Mouse (Mus musculus) midbrain, embryonic 11.5 days (tissue): ENCODE data around the gene Msi2. TPM values are rescaled to one million over a fixed set of nuclear protein-coding genes. Genes with fewer than 3 reads are reported as not detected.
A peak's percentile ranks its signal among the peaks of the same experiment; 100 is the strongest.

Experiments used
- ATAC-seq: fragments of 200-750 bp; cut with Nextera tagmentation; 2 replicates; pipeline ENCODE4 v1.8.0; 2017; ENCODE audit warnings: moderate TSS enrichment, moderate library complexity; ENCODE audit not compliant: low FRiP score
- DNase-seq: peaks from one replicate; pipeline ENCODE4 v3.0.0; 2015; ENCODE audit warnings: low spot score; ENCODE audit errors: missing footprints
- H3K27ac ChIP-seq: fragments of 300-500 bp; sonication (generic); 2 replicates; pipeline ENCODE4 v1.5.1; 2014; ENCODE audit warnings: low read depth, low read length
- H3K27me3 ChIP-seq: fragments of 300-500 bp; sonication (generic); 2 replicates; pipeline ENCODE4 v1.6.1; 2014; ENCODE audit warnings: mild to moderate bottlenecking, low read length, moderate library complexity, mixed read lengths; ENCODE audit not compliant: control insufficient read depth, insufficient read depth
- H3K36me3 ChIP-seq: fragments of 300-500 bp; sonication (generic); 2 replicates; pipeline ENCODE4 v1.6.1; 2014; ENCODE audit warnings: mild to moderate bottlenecking, low read length, moderate library complexity, mixed read lengths; ENCODE audit not compliant: control insufficient read depth, insufficient read depth
- H3K4me1 ChIP-seq: fragments of 300-500 bp; sonication (generic); 2 replicates; pipeline ENCODE4 v1.6.1; 2014; ENCODE audit warnings: low read length; ENCODE audit not compliant: control insufficient read depth, insufficient read depth
- H3K4me2 ChIP-seq: fragments of 300-500 bp; sonication (generic); 2 replicates; pipeline ENCODE4 v1.6.1; 2014; ENCODE audit warnings: mild to moderate bottlenecking, moderate library complexity
- H3K4me3 ChIP-seq: fragments of 300-500 bp; sonication (generic); 2 replicates; pipeline ENCODE4 v1.5.1; 2014; ENCODE audit warnings: low read depth, low read length
- H3K9ac ChIP-seq: fragments of 300-500 bp; sonication (generic); 2 replicates; pipeline ENCODE4 v1.6.1; 2014; ENCODE audit warnings: low read length
- H3K9me3 ChIP-seq: fragments of 300-500 bp; sonication (generic); 2 replicates; pipeline ENCODE4 v1.6.1; 2016; ENCODE audit warnings: low read length; ENCODE audit not compliant: control insufficient read depth
- WGBS: fragments of 180-500 bp; shearing (Covaris S2); extraction: QIAGEN DNeasy Blood & Tissue Kit; methylation state at CpG from one replicate; pipeline ENCODE4 v1.1.7; 2014; 5-methylcytosine and 5-hydroxymethylcytosine counted together
- polyA plus RNA-seq: library from polyadenylated mRNA; unstranded; fragments of >200 nt; fragmentation: Nextera tagmentation; extraction: Ambion mirVana; gene quantifications from 2 replicates; pipeline ENCODE4 v1.2.1, GENCODE M21; 2014

The Msi2 gene
- polyA plus RNA-seq, 1 experiment from 2014 or later, result 27.0 TPM

DNA sequence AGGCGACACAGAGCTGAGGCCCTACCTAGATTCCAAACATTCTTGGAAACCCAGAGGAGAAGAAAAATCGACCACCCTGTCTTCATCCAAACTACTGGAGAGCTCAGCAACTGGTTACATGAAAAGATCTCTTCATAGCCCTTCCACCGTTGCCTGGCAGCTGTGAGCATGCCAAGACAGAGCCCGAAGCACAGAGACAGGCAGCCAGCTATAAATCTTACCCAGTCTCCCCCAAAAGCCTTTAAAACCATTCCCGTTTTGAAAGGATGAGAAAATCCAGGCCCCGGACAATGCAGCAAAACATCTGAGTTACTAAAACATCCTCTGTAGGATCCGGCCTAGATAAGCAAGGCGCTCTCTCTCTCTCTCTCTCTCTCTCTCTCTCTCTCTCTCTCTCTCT is 124.3 kb downstream of the Msi2 start:
- H3K27ac ChIP-seq, result no peak overlapping the region
- H3K4me3 ChIP-seq, result no peak overlapping the region
- no peaks in the 10 kb centered on the region for H3K9me3 ChIP-seq
- DNase-seq (no peak), ATAC-seq (no peak)
- no peak overlapping the region for H3K9ac ChIP-seq
- no peaks in the 10 kb centered on the region for H3K27me3 ChIP-seq
- peaks cover 6% of the 10 kb centered on the region; the same call in 1 of the 2 replicates for H3K36me3 ChIP-seq
- H3K4me2 ChIP-seq, result no peak overlapping the region
- H3K4me1 ChIP-seq, result peaks cover 36% of the 10 kb centered on the region
- WGBS, result 56% methylated on average over 7 of the region's 8 CpGs

DNA sequence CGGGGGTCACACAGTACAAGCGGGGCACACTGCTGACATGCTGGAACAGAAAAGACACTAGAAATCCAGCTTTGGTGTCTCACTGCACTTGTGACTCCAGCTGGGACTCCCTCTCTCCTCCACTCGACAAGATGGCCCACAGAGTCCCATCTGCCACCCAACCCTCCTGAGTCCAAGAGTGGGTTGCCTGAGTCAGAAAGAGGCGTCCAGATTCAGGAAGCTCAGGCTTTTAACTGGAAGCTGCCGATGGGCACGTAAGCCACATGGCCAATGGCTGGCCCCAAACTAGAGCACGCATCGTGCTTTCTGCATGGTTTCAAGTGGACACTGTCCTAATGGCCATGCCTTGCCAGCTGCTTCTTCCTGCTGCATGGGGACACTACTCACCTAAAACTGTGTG is 126.2 kb downstream of the Msi2 start:
- H3K36me3 ChIP-seq, result peaks cover 6% of the 10 kb centered on the region; the same call in 1 of the 2 replicates
- WGBS, result 91% methylated on average over 8 of the region's 8 CpGs
- ATAC-seq, result no peak

DNA sequence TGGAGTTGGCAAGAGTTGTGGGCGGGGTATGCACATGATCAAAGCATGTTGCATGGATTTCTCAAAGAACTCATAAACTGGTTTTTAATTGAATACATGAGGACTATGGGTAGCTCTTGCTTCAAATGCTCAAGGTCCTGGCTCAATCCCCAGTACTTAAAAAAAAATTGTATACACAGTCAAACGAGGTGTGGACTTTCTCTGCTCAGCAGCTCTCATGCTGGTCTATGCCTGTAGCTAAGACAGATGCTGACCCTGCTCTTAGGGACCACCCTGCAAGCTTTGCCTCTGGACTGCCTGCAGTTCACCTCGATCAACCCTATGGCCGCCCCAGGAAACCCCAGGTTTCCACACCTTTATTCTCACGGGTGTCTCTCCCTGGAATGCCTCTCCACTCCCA is 127.7 kb downstream of the Msi2 start:
- peaks cover 6% of the 10 kb centered on the region; the same call in 1 of the 2 replicates for H3K36me3 ChIP-seq

More for the DNA sequence above, 126.2 kb downstream of the Msi2 start:
- no peak for DNase-seq
- Histone ChIP-seq H3K4me3 (no peak overlapping the region), H3K9me3 (no peaks in the 10 kb centered on the region), H3K4me2 (no peak overlapping the region), H3K27me3 (no peaks in the 10 kb centered on the region), H3K4me1 (peaks cover 55% of the 10 kb centered on the region), H3K9ac (no peak overlapping the region), H3K27ac (no peak overlapping the region)

DNA sequence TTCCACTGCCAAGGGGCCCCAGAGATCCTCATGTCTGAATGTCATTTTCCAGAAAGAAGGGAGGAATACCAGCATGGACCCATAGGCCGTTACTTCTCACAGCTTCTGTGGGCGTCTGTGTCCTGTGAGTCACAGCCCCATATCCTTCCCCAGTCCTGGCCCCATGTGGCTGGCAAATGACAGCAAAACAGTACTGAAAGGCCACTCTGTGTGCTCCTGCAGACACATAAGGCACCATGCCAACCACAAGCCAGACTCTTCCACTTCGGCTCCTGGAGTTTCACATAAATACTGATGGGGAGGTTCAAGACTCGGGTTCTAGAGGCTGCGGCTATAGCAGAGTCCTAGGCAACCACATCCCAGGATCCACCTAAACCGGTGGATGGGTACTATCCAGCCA is 128.7 kb downstream of the Msi2 start:
- no peak overlapping the region for H3K9ac ChIP-seq
- DNase-seq, result no peak
- H3K36me3 ChIP-seq, result peaks cover 6% of the 10 kb centered on the region; the same call in 1 of the 2 replicates
- ATAC-seq, result no peak
- H3K9me3 ChIP-seq, result no peaks in the 10 kb centered on the region
- no peak overlapping the region for H3K4me3 ChIP-seq
- H3K27me3 ChIP-seq, result no peaks in the 10 kb centered on the region
- H3K4me1 ChIP-seq, result peaks cover 69% of the 10 kb centered on the region
- WGBS, result 90% methylated on average over 6 of the region's 6 CpGs
- no peak overlapping the region for H3K4me2 ChIP-seq
- H3K27ac ChIP-seq, result peak overlapping the region; percentile 58

More for the DNA sequence above, 127.7 kb downstream of the Msi2 start:
- no peak overlapping the region for H3K4me2 ChIP-seq
- no peaks in the 10 kb centered on the region for H3K9me3 ChIP-seq
- H3K9ac ChIP-seq, result no peak overlapping the region
- H3K27me3 ChIP-seq, result no peaks in the 10 kb centered on the region
- H3K27ac ChIP-seq, result no peak overlapping the region
- ATAC-seq (no peak), DNase-seq (no peak)
- peaks cover 67% of the 10 kb centered on the region for H3K4me1 ChIP-seq
- H3K4me3 ChIP-seq, result no peak overlapping the region
- 86% methylated on average over 5 of the region's 5 CpGs for WGBS

DNA sequence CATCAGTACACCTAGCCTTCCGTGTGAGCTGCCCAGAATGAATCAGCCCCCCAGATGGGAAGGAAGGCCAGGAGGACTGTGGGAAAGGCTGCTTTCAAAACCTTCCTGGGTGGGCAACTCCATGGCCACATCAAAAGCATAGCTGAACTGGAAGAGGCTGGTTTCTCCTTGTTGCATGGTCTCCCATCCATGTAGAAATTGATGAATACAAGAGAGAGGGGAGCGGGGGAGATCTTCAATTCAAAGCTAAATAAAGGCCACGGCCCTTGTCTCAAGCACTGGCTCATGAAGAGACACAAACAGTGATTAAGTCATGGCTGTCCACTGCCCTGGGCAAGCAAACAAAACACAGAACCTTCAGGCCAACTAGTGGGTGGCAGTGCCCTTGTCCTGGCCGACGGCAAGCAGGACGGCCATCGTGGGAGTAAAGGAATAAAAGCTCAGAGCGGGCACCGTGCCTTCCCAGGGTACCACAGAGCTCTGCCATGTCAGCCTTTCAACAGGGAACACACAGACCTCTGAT is 129.6 kb downstream of the Msi2 start:
- no peaks in the 10 kb centered on the region for H3K9me3 ChIP-seq
- no peak overlapping the region for H3K4me2 ChIP-seq
- H3K27ac ChIP-seq, result peak overlapping the region; percentile 97
- no peaks in the 10 kb centered on the region for H3K27me3 ChIP-seq
- ATAC-seq (no peak), DNase-seq (peak; percentile 92)
- no peak overlapping the region for H3K4me3 ChIP-seq
- WGBS, result 31% methylated on average over 9 of the region's 9 CpGs
- peaks cover 73% of the 10 kb centered on the region for H3K4me1 ChIP-seq
- H3K9ac ChIP-seq, result no peak overlapping the region
- peaks cover 6% of the 10 kb centered on the region; the same call in 1 of the 2 replicates for H3K36me3 ChIP-seq

DNA sequence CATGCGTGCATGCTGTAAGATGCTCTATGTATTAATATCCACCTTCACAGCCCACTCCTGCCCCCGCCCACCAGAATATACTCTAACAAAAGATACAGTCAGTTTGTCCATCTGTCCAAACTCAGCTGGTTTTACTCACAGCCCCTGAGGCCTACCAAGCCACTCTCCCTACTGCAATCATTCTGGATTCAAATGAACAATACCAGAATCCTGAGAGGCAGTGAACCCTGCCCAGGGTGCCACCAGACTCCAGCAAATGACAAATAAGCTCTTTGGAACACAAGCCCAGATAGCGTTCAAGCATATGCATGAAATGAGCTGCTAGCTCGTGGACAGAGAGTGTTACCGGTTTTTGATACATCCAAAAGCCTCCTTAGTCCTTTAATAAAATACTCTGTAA is 130.6 kb downstream of the Msi2 start:
- H3K4me2 ChIP-seq, result no peak overlapping the region
- H3K9ac ChIP-seq, result peak overlapping the region; percentile 10; the same call in 1 of the 2 replicates
- DNase-seq, result no peak
- no peak for ATAC-seq
- H3K4me3 ChIP-seq, result no peak overlapping the region
- H3K9me3 ChIP-seq, result no peaks in the 10 kb centered on the region
- H3K36me3 ChIP-seq, result peaks cover 6% of the 10 kb centered on the region; the same call in 1 of the 2 replicates
- WGBS, result 39% methylated on average over 5 of the region's 5 CpGs
- no peaks in the 10 kb centered on the region for H3K27me3 ChIP-seq
- peak overlapping the region; percentile 97 for H3K27ac ChIP-seq
- H3K4me1 ChIP-seq, result peaks cover 83% of the 10 kb centered on the region

DNA sequence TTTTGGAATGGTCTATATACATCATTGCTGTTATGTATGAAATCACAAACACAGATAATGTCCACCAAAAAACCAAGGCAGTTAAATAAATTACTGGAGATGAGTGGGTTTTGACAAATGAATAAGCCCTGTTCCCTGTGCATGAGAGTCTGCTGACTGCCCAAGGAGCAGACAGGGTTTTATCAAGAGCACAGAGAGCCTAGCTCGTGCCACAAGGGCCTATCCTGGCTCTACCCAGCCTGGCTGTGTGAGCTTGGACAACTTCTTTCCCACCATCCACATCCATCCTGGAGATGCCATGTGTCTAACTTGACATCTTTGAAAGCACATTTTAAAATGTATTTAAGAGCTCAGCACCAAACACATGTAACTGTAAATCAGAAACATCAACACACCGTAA is 132.4 kb downstream of the Msi2 start:
- Histone ChIP-seq H3K27me3 (no peaks in the 10 kb centered on the region), H3K27ac (peak overlapping the region; percentile 97), H3K4me1 (peaks cover 99% of the 10 kb centered on the region), H3K36me3 (peaks cover 6% of the 10 kb centered on the region; the same call in 1 of the 2 replicates), H3K9ac (peak overlapping the region; percentile 40), H3K4me2 (peak overlapping the region; percentile 40), H3K9me3 (no peaks in the 10 kb centered on the region), H3K4me3 (peak overlapping the region; percentile 15; the same call in 1 of the 2 replicates)
- DNase-seq (peak; percentile 91), ATAC-seq (no peak)
- 47% methylated on average over 2 of the region's 2 CpGs for WGBS

DNA sequence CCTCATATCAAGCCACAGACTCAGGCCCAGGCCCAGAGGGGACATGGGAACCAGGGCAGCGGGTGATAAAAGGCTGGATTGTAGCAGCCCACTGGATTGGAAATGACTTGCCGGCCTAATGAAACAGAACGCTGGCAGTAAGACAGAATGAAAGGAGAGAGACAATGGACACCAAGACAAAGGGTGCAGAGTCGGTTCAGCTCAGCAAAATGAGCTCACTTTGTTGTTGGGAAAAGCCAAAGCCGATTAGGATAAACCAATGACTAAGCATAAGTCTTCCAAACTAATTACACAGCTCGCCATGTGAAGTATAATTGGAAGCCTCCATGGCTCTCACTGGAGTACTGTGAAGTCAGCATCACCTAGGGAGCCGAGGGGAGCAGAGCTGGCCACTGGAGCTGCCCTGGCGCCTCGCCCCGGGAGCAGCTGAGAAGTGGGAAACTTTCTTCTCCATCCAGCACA is 133.1 kb downstream of the Msi2 start:
- peak; percentile 83 for ATAC-seq
- H3K4me1 ChIP-seq, result peaks cover 95% of the 10 kb centered on the region
- H3K9me3 ChIP-seq, result no peaks in the 10 kb centered on the region
- peak; percentile 96 for DNase-seq
- 2% methylated on average over 10 of the region's 10 CpGs for WGBS
- H3K9ac ChIP-seq, result peak overlapping the region; percentile 56
- peak overlapping the region; percentile 97 for H3K27ac ChIP-seq
- peak overlapping the region; percentile 40 for H3K4me2 ChIP-seq
- no peaks in the 10 kb centered on the region for H3K27me3 ChIP-seq
- H3K36me3 ChIP-seq, result peaks cover 6% of the 10 kb centered on the region; the same call in 1 of the 2 replicates
- H3K4me3 ChIP-seq, result peak overlapping the region; percentile 15; the same call in 1 of the 2 replicates

DNA sequence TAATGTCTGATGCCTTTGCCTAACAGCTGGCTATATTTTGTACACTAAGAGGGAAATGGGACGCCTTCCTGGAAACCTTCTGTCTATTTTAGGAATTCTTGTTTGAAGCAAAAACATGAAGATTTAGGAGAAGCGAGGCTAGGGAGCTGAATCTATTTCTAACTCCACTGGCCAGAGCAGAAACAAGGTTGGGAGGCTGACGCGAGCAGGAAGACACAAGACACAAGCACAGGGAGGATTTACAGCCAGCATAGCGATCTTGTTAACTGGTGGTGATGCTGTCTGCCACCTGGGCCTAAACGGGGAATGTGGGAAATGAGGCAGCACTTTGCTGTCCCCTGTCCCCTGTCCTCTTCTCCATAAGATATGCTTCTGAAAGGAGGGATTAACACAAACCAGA is 134.4 kb downstream of the Msi2 start:
- no peak for ATAC-seq
- peak overlapping the region; percentile 97 for H3K27ac ChIP-seq
- peaks cover 88% of the 10 kb centered on the region for H3K4me1 ChIP-seq
- H3K27me3 ChIP-seq, result no peaks in the 10 kb centered on the region
- DNase-seq, result peak; percentile 92
- peak overlapping the region; percentile 56 for H3K9ac ChIP-seq
- H3K4me2 ChIP-seq, result peak overlapping the region; percentile 39
- no peaks in the 10 kb centered on the region for H3K9me3 ChIP-seq
- WGBS, result 2% methylated on average over 6 of the region's 6 CpGs
- no peaks in the 10 kb centered on the region for H3K36me3 ChIP-seq
- H3K4me3 ChIP-seq, result no peak overlapping the region
